Mouse (Mus musculus): Measurements from ENCODE around the gene Slc35f1. TPM values are rescaled to one million over a fixed set of nuclear protein-coding genes. Genes with fewer than 3 reads are reported as not detected.

Gene Slc35f1
- total and polyA plus RNA-seq, 3 experiments = 0.07 to 0.11 TPM; not detected in 1

GRCm38 (mm10) chr10:52926330-52926729 lies 236.0 kb downstream of the Slc35f1 start:
- DNase-seq (ENCODE audit: extremely low read depth) = no peak
- dilution Hi-C loops (cut with MboI; ENCODE audit: extremely low pct_ligation_motif_present, extremely low pct_unique_long_range_greater_than_20kb, low sequenced_read_pairs) = no loop called here
- in situ Hi-C loops (cut with MboI; ENCODE audit: low pct_ligation_motif_present, low pct_unique_long_range_greater_than_20kb, low sequenced_read_pairs) = no loop called here

GRCm38 (mm10) chr10:52932159-52932558 lies 241.8 kb downstream of the Slc35f1 start:
- in situ Hi-C loops (cut with MboI; ENCODE audit: low pct_ligation_motif_present, low pct_unique_long_range_greater_than_20kb, low sequenced_read_pairs) = no loop called here
- no peaks in the 10 kb centered on the region for H3K36me3 ChIP-seq (replicated peaks in 1 of 2; ENCODE audit: control insufficient read depth in 1 of 2, insufficient read depth in 1 of 2, low read length in 1 of 2)

More at GRCm38 (mm10) chr10:52926330-52926729, 236.0 kb downstream of the Slc35f1 start:
- H3K36me3 ChIP-seq (replicated peaks in 1 of 2; ENCODE audit: control insufficient read depth in 1 of 2, insufficient read depth in 1 of 2, low read length in 1 of 2) = no peaks in the 10 kb centered on the region
- H3K27ac ChIP-seq (ENCODE audit: insufficient read depth, low read depth) = no peak overlapping the region
- peaks cover 0 to 9% of the 10 kb centered on the region in 2 experiments; a peak in 2 of 4 replicates for H3K4me1 ChIP-seq (ENCODE audit: control insufficient read depth in 1 of 2, insufficient read depth in 2 of 2)
- TF ChIP-seq GABPA (IDR thresholded peaks at IDR 0.05; ENCODE audit: insufficient replicate concordance, low read depth, low read length) (no peak), UBTF (IDR thresholded peaks at IDR 0.05; ENCODE audit: low read depth, low read length) (no peak), HCFC1 (IDR thresholded peaks at IDR 0.05; ENCODE audit: low read depth, low read length) (no peak), USF1 (IDR thresholded peaks at IDR 0.05; ENCODE audit: low read depth, low read length) (no peak), JUN (IDR thresholded peaks at IDR 0.05; ENCODE audit: insufficient read depth, low read depth, low read length) (no peak), ELF1 (IDR thresholded peaks at IDR 0.05; ENCODE audit: low read depth, low read length) (no peak), CTCF (conservative IDR thresholded peaks at IDR 0.05 in 1 of 2, IDR thresholded peaks at IDR 0.05 in 1 of 2; ENCODE audit: low read depth in 2 of 2, low read length in 2 of 2) (no peak), IRF4 (IDR thresholded peaks at IDR 0.05; ENCODE audit: low read depth, low read length) (no peak), MAFK (IDR thresholded peaks at IDR 0.05; ENCODE audit: insufficient replicate concordance, low read length) (no peak), TBP (conservative IDR thresholded peaks at IDR 0.05; ENCODE audit: low read depth, low read length) (no peak), JUND (conservative IDR thresholded peaks at IDR 0.05; ENCODE audit: low read depth, low read length) (no peak), EP300 (IDR thresholded peaks at IDR 0.05; ENCODE audit: low read length) (no peak), ZMIZ1 (IDR thresholded peaks at IDR 0.05; ENCODE audit: low read depth, low read length) (no peak), KAT2A (IDR thresholded peaks at IDR 0.05; ENCODE audit: insufficient replicate concordance, low read length) (no peak), USF2 (conservative IDR thresholded peaks at IDR 0.05; ENCODE audit: low read depth, low read length) (no peak), ZKSCAN1 (IDR thresholded peaks at IDR 0.05; ENCODE audit: borderline replicate concordance, low read depth, low read length) (no peak)
- H3K9ac ChIP-seq (ENCODE audit: insufficient read depth, low read depth) = no peak overlapping the region
- no peaks in the 10 kb centered on the region for H3K27me3 ChIP-seq (replicated peaks)
- H3K4me3 ChIP-seq (replicated peaks in 1 of 3; ENCODE audit: low read depth in 2 of 3, low read length in 2 of 3, poor library complexity in 1 of 3) = no peak overlapping the region
- H3K9me3 ChIP-seq (replicated peaks; ENCODE audit: low read length) = no peaks in the 10 kb centered on the region
- no peak overlapping the region for H3K4me2 ChIP-seq (ENCODE audit: insufficient read depth, low read depth, poor library complexity, severe bottlenecking)
- H3K79me2 ChIP-seq (replicated peaks; ENCODE audit: control insufficient read depth, extremely low read depth, insufficient read depth, poor library complexity, severe bottlenecking) = no peaks in the 10 kb centered on the region

More at GRCm38 (mm10) chr10:52932159-52932558, 241.8 kb downstream of the Slc35f1 start:
- H3K4me1 ChIP-seq (ENCODE audit: control insufficient read depth in 1 of 2, insufficient read depth in 2 of 2) = peaks cover 0 to 9% of the 10 kb centered on the region in 2 experiments; a peak in 2 of 4 replicates
- H3K79me2 ChIP-seq (replicated peaks; ENCODE audit: control insufficient read depth, extremely low read depth, insufficient read depth, poor library complexity, severe bottlenecking) = no peaks in the 10 kb centered on the region
- dilution Hi-C loops (cut with MboI; ENCODE audit: extremely low pct_ligation_motif_present, extremely low pct_unique_long_range_greater_than_20kb, low sequenced_read_pairs) = no loop called here
- no peak for TF ChIP-seq ETS1 (conservative IDR thresholded peaks at IDR 0.05; ENCODE audit: low read depth, low read length)
- TF ChIP-seq SIN3A (IDR thresholded peaks at IDR 0.05; ENCODE audit: low read length) = no peak
- no peak for TF ChIP-seq TCF12 (IDR thresholded peaks at IDR 0.05; ENCODE audit: low read depth, low read length)
- no peak for TF ChIP-seq JUND (conservative IDR thresholded peaks at IDR 0.05; ENCODE audit: low read depth, low read length)
- no peak for TF ChIP-seq ZNF384 (IDR thresholded peaks at IDR 0.05; ENCODE audit: low read depth, low read length)
- no peak for TF ChIP-seq MAFK (IDR thresholded peaks at IDR 0.05; ENCODE audit: insufficient replicate concordance, low read length)
- no peak for TF ChIP-seq POLR2A (IDR thresholded peaks at IDR 0.05; ENCODE audit: low read depth, low read length)
- DNase-seq (ENCODE audit: extremely low read depth) = no peak
- no peaks in the 10 kb centered on the region for H3K9me3 ChIP-seq (replicated peaks; ENCODE audit: low read length)
- no peak overlapping the region for H3K27ac ChIP-seq (ENCODE audit: insufficient read depth, low read depth)
- no peak overlapping the region for H3K4me2 ChIP-seq (ENCODE audit: insufficient read depth, low read depth, poor library complexity, severe bottlenecking)
- no peak overlapping the region for H3K4me3 ChIP-seq (replicated peaks in 1 of 3; ENCODE audit: low read depth in 2 of 3, low read length in 2 of 3, poor library complexity in 1 of 3)
- no peaks in the 10 kb centered on the region for H3K27me3 ChIP-seq (replicated peaks)
- H3K9ac ChIP-seq (ENCODE audit: insufficient read depth, low read depth) = no peak overlapping the region

Measured in CH12.LX (cell line).